Mouse (Mus musculus): ENCODE measurements at regions not wholly inside any gene's neighbourhood (a gene's known extent, or its start where the extent isn't known, plus 50 kb on each side); places are given as distances from the start of the nearest gene placed in this dataset.
"Not testable (repeated sequence)": the region's sequence is repeated elsewhere in the genome, so short reads cannot be mapped to it uniquely, and the experiment has no call there.

DNA sequence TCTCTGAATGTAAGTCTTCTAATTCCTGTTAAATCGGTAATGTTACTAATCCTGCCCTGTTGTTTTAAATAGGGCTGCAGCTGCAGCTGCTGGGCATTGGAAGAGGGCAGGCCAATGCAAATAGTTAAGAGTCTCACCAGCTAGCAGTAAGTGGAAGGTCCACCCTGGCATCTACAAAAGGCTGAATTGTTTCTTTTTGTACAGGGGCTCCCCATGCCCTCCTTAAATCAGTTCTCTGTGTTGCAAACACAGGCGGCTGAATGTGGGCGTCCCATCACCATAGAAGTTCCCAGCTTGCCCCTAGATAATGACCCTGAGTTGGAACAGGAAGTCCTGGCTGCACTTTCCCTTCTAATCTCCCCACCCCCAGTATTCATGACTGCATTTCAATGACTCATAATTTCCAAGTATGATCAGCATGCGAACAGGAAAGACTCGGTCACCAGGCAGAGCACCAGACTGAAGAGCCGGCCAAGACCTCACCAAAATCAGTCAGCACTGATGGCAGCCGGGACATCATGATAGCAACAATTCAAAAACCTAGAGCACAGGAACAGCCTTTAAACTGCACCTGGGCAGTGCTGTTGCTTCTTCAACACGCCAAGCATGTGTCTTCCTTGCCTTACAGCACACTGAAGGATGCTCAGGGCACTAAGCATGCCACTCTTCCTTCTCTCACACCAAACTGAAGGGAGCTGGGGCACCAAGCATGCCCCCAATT, 123.6 kb upstream of the Tbl1xr1 start:
- WGBS: 50% methylated on average over 8 of the region's 8 CpGs
- ATAC-seq (replicated peaks; ENCODE audit: low FRiP score): 0 out of 2 replicates have a peak, but pooled peaks have one; percentile 36
- Histone ChIP-seq H3K36me3 (ENCODE audit: control insufficient read depth, insufficient read depth, low read length) (no peaks in the 10 kb centered on the region), H3K4me3 (ENCODE audit: low read depth, low read length) (no peak overlapping the region), H3K4me2 (ENCODE audit: low read depth, low read length, severe bottlenecking) (no peak overlapping the region), H3K9me3 (ENCODE audit: control insufficient read depth, low read length) (no peaks in the 10 kb centered on the region), H3K9ac (ENCODE audit: low read length) (no peak overlapping the region), H3K27ac (ENCODE audit: low read depth, low read length) (no peak overlapping the region), H3K27me3 (ENCODE audit: control insufficient read depth, insufficient read depth, low read length) (no peaks in the 10 kb centered on the region), H3K4me1 (replicated peaks; ENCODE audit: control insufficient read depth, insufficient read depth, low read length) (peaks cover under 1% of the 10 kb centered on the region; the same call in 1 of the 2 replicates)
- DNase-seq (ENCODE audit: low spot score): no peak

DNA sequence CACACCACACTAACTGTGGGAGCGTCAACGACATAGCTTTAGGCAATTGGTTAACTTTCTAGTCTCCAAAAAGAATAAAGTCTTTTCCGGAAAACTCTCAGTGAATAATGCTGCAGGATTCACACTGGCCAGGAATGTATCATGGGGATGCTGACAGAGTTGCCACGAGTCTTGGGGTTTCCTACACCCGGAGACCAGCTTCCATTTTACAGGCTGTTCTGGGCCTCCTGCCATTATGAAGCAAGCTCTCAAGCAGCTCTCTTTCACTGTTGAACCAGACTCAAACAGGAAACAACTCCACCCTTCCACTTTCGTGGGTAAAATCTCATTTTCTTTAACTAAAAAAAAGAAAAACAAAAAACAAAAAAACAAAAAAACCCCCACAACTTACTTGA, 123.0 kb upstream of the Tbl1xr1 start:
- Histone ChIP-seq H3K9ac (ENCODE audit: low read length) (no peak overlapping the region), H3K4me2 (ENCODE audit: low read depth, low read length, severe bottlenecking) (no peak overlapping the region), H3K36me3 (ENCODE audit: control insufficient read depth, insufficient read depth, low read length) (no peaks in the 10 kb centered on the region), H3K9me3 (ENCODE audit: control insufficient read depth, low read length) (no peaks in the 10 kb centered on the region), H3K4me1 (replicated peaks; ENCODE audit: control insufficient read depth, insufficient read depth, low read length) (no peaks in the 10 kb centered on the region), H3K27ac (ENCODE audit: low read depth, low read length) (no peak overlapping the region), H3K27me3 (ENCODE audit: control insufficient read depth, insufficient read depth, low read length) (no peaks in the 10 kb centered on the region), H3K4me3 (ENCODE audit: low read depth, low read length) (no peak overlapping the region)
- no peak for ATAC-seq (replicated peaks; ENCODE audit: low FRiP score)
- 86% methylated on average over 6 of the region's 6 CpGs for WGBS
- no peak for DNase-seq (ENCODE audit: low spot score)

DNA sequence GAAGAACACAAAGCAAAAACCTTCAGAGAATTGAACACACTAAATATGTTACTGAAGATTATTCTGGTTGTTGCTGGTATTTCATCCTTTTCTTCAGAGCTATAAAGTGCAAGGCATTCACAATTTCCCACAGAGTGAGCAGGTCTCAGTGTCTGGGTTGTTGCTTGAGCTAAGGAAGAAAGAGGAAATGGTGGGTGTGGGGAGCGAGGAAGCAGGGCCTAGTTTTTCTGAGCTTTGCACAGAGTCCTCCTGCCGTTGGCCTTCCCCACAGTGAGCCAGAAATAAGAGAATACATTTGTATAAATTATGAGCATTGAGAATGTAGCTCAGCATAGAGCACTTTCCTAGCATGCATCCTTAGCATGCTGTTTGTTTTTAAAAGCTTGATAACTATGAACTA, 120.8 kb upstream of the Tbl1xr1 start:
- no peaks in the 10 kb centered on the region for H3K9me3 ChIP-seq (ENCODE audit: control insufficient read depth, low read length)
- no peak for ATAC-seq (replicated peaks; ENCODE audit: low FRiP score)
- H3K27ac ChIP-seq (ENCODE audit: low read depth, low read length): no peak overlapping the region
- H3K27me3 ChIP-seq (ENCODE audit: control insufficient read depth, insufficient read depth, low read length): no peaks in the 10 kb centered on the region
- 73% methylated on average over 2 of the region's 2 CpGs for WGBS
- H3K4me1 ChIP-seq (replicated peaks; ENCODE audit: control insufficient read depth, insufficient read depth, low read length): no peaks in the 10 kb centered on the region
- DNase-seq (ENCODE audit: low spot score): no peak
- H3K4me3 ChIP-seq (ENCODE audit: low read depth, low read length): no peak overlapping the region
- H3K4me2 ChIP-seq (ENCODE audit: low read depth, low read length, severe bottlenecking): no peak overlapping the region
- H3K36me3 ChIP-seq (ENCODE audit: control insufficient read depth, insufficient read depth, low read length): no peaks in the 10 kb centered on the region
- no peak overlapping the region for H3K9ac ChIP-seq (ENCODE audit: low read length)

DNA sequence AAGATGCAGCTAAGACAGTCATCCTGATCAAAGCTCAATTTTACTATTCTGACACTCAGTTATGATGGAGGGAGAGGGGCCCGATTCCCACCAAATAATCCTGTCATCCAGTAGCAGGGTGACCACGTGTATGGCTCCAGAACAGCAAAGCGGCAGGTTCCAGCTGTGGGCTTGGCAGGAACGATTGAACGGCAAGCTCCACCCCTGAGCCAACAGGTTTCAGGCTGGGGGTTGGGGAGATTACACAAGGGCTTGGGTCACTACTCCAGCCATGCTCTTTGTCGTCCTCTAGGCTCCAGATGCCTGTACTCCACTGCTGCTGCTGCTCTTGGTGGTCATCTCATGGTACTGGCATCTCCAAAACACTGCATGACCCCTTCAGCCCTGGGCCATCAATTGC, 119.3 kb upstream of the Tbl1xr1 start:
- not testable (repeated sequence) for DNase-seq (ENCODE audit: low spot score); H3K4me3 ChIP-seq (ENCODE audit: low read depth, low read length); H3K9ac ChIP-seq (ENCODE audit: low read length); H3K4me1 ChIP-seq (replicated peaks; ENCODE audit: control insufficient read depth, insufficient read depth, low read length); H3K27ac ChIP-seq (ENCODE audit: low read depth, low read length); H3K27me3 ChIP-seq (ENCODE audit: control insufficient read depth, insufficient read depth, low read length); H3K4me2 ChIP-seq (ENCODE audit: low read depth, low read length, severe bottlenecking); H3K36me3 ChIP-seq (ENCODE audit: control insufficient read depth, insufficient read depth, low read length); ATAC-seq (replicated peaks; ENCODE audit: low FRiP score); H3K9me3 ChIP-seq (ENCODE audit: control insufficient read depth, low read length)
- 68% methylated on average over 6 of the region's 6 CpGs for WGBS

DNA sequence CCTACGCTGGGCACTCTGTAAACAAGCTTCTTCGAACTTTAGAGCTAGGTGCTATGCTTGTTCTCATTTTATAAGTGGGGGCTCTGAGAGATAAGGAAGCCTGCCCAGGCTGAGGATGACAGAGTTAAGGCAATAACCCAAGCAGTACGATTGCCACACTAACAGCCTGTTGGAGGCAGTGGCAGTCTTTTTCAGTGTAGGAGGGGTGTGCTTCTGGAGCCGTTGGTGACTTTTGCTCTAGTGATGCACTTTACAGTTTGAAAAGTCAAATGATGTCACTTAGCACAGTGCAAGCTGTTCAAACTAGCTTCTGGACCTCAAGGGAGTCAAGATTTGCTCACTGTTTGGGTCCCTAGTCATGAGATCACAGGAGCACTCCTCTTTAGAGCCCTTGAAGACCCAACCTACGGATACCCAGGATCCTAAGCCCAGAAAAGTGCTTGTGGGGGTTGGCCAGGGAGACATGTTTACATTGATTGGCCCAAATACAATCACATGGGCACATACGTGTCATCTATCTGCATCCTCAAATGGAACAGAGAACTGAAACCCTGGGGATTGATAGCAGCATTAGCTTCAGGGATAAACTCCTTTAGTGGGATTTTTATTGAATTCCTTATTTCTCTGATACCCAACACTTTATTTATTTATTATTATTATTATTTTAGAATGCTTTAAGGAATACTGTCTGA, 117.7 kb upstream of the Tbl1xr1 start:
- Histone ChIP-seq H3K36me3 (ENCODE audit: control insufficient read depth, insufficient read depth, low read length) (no peaks in the 10 kb centered on the region), H3K4me2 (ENCODE audit: low read depth, low read length, severe bottlenecking) (no peak overlapping the region), H3K4me1 (replicated peaks; ENCODE audit: control insufficient read depth, insufficient read depth, low read length) (peaks cover 5% of the 10 kb centered on the region; the same call in 1 of the 2 replicates), H3K9me3 (ENCODE audit: control insufficient read depth, low read length) (no peaks in the 10 kb centered on the region), H3K4me3 (ENCODE audit: low read depth, low read length) (no peak overlapping the region), H3K27ac (ENCODE audit: low read depth, low read length) (no peak overlapping the region), H3K9ac (ENCODE audit: low read length) (no peak overlapping the region), H3K27me3 (ENCODE audit: control insufficient read depth, insufficient read depth, low read length) (no peaks in the 10 kb centered on the region)
- DNase-seq (ENCODE audit: low spot score): no peak
- no peak for ATAC-seq (replicated peaks; ENCODE audit: low FRiP score)
- WGBS: 95% methylated on average over 6 of the region's 6 CpGs

DNA sequence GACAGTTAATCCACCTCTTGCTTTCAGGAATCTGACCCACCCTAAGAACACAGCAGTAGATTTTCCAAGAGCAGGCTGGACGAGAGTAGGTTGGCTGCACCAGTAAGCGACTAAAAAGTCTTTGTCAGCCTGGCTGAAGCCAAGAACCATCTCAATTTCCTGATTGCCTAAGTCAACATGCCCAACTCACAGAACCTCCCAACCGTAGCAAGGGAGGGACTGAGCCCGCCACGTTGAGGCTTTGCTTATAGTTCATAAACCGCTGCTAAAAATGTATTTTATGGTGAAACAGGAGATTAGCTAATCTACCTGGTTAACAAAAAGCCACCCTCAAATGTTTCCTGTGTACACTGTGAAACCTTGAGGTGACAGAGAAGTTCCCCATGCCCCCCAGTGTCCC, 115.4 kb upstream of the Tbl1xr1 start:
- no peak for ATAC-seq (replicated peaks; ENCODE audit: low FRiP score)
- WGBS: 88% methylated on average over 6 of the region's 6 CpGs
- H3K9me3 ChIP-seq (ENCODE audit: control insufficient read depth, low read length): no peaks in the 10 kb centered on the region
- no peak overlapping the region for H3K4me2 ChIP-seq (ENCODE audit: low read depth, low read length, severe bottlenecking)
- no peak overlapping the region for H3K4me3 ChIP-seq (ENCODE audit: low read depth, low read length)
- no peak overlapping the region for H3K27ac ChIP-seq (ENCODE audit: low read depth, low read length)
- no peaks in the 10 kb centered on the region for H3K27me3 ChIP-seq (ENCODE audit: control insufficient read depth, insufficient read depth, low read length)
- no peaks in the 10 kb centered on the region for H3K36me3 ChIP-seq (ENCODE audit: control insufficient read depth, insufficient read depth, low read length)
- H3K4me1 ChIP-seq (replicated peaks; ENCODE audit: control insufficient read depth, insufficient read depth, low read length): peaks cover 5% of the 10 kb centered on the region; the same call in 1 of the 2 replicates
- no peak for DNase-seq (ENCODE audit: low spot score)
- H3K9ac ChIP-seq (ENCODE audit: low read length): no peak overlapping the region

DNA sequence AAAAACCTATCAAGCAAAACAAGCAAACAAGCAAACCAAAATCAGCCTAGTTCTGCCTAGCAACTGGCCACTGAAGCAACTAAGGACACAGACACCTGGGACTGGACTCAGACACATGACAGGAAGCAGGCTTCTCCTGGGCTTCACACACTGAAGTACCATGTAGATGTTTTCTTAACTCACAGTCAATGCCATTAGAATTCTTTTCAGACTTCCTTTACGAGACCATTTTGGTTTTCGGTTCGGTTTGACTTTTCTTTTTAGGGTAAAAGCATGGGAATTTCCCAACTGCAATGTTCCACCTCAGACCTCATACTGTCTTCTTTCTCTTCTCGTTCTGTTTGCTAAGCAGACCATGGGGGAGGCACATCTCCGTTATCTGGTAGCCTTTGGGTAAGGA, 114.7 kb upstream of the Tbl1xr1 start:
- 87% methylated on average over 5 of the region's 5 CpGs for WGBS
- H3K27me3 ChIP-seq (ENCODE audit: control insufficient read depth, insufficient read depth, low read length): no peaks in the 10 kb centered on the region
- DNase-seq (ENCODE audit: low spot score): no peak
- H3K4me1 ChIP-seq (replicated peaks; ENCODE audit: control insufficient read depth, insufficient read depth, low read length): peaks cover 5% of the 10 kb centered on the region; the same call in 1 of the 2 replicates
- H3K9me3 ChIP-seq (ENCODE audit: control insufficient read depth, low read length): no peaks in the 10 kb centered on the region
- H3K9ac ChIP-seq (ENCODE audit: low read length): no peak overlapping the region
- no peak overlapping the region for H3K4me3 ChIP-seq (ENCODE audit: low read depth, low read length)
- no peaks in the 10 kb centered on the region for H3K36me3 ChIP-seq (ENCODE audit: control insufficient read depth, insufficient read depth, low read length)
- no peak overlapping the region for H3K4me2 ChIP-seq (ENCODE audit: low read depth, low read length, severe bottlenecking)
- ATAC-seq (replicated peaks; ENCODE audit: low FRiP score): no peak
- H3K27ac ChIP-seq (ENCODE audit: low read depth, low read length): no peak overlapping the region

DNA sequence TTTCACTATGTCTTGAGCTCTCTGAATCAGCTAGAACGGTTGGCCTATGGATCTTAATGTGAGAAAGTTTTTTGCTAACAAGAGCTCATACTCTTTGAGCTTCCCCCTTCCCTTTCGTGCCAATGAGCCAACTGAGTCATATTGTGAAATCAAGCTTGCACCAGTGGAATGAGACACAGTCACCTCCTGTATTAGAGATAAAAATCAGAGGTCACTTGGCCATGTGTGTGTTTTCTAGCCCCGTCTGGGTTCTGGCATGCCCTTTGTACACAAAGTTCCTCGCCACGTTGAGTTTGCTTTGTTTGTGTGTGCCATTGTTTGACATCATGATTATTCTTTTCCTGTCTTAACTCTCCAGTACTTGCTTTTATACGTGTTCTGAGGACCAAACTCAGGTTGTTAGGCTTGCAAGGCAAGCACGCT, 114.1 kb upstream of the Tbl1xr1 start:
- no peak for ATAC-seq (replicated peaks; ENCODE audit: low FRiP score)

More for the DNA sequence above, 114.1 kb upstream of the Tbl1xr1 start:
- Histone ChIP-seq H3K27ac (ENCODE audit: low read depth, low read length) (no peak overlapping the region), H3K9me3 (ENCODE audit: control insufficient read depth, low read length) (no peaks in the 10 kb centered on the region), H3K4me3 (ENCODE audit: low read depth, low read length) (no peak overlapping the region), H3K36me3 (ENCODE audit: control insufficient read depth, insufficient read depth, low read length) (no peaks in the 10 kb centered on the region), H3K9ac (ENCODE audit: low read length) (no peak overlapping the region), H3K4me1 (replicated peaks; ENCODE audit: control insufficient read depth, insufficient read depth, low read length) (peaks cover 5% of the 10 kb centered on the region; the same call in 1 of the 2 replicates), H3K4me2 (ENCODE audit: low read depth, low read length, severe bottlenecking) (no peak overlapping the region), H3K27me3 (ENCODE audit: control insufficient read depth, insufficient read depth, low read length) (no peaks in the 10 kb centered on the region)
- 50% methylated on average over 7 of the region's 7 CpGs for WGBS
- DNase-seq (ENCODE audit: low spot score): no peak

Data from forebrain, embryonic 11.5 days (tissue).